Comparison of ENCODE assay signal across 30 mouse cellular contexts in the genomic region with DNA sequence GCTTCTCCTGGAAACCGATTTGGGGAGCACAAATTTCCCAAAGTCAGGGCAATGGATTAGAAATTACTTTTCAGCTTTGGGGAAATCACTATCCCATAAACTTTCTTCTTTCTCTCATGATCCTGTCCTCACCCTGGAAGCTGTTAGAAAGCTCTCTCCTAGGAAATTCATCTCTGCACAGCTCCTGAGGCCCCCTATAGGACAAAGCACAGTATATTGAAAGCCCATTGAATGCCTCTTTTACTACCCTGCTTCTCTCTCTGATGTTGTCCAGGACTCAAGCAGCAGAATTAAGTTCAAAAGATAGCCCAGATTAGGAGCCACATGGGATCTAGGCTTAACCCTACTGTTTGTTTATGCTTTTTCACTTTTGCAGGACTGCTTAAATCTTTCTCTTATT.
DNase-seq lines count a peak whose midpoint lies in the region; ATAC-seq and TF ChIP-seq lines count a peak whose summit lies in the region.
"Had no signal": no experiment of that assay in that cellular context is flagged by ENCODE, and none has a peak within 500 bp of the region (broad histone marks: within the 10 kb centered on the region; RNA-seq: fewer than 3 reads in every experiment).

No protein-coding gene starts in this region.

- intact Hi-C loops in left cerebral cortex, adult 2 months (cut with DNase I) = no loop called here
- intact Hi-C loops in left cerebral cortex, postnatal 25 days (cut with DNase I) = no loop called here

- no peak overlapping the region for H3K27ac ChIP-seq in left cerebral cortex, adult 2 months
- H3K27ac ChIP-seq: embryonic facial prominence, embryonic 10.5 days; embryonic facial prominence, embryonic 15.5 days; forebrain, embryonic 13.5 days; heart, embryonic 10.5 days; heart, embryonic 15.5 days; limb, embryonic 12.5 days; liver, embryonic 15.5 days; lung, embryonic 15.5 days; midbrain, embryonic 13.5 days; neural tube, embryonic 15.5 days had no signal

- no peak for DNase-seq in frontal cortex, postnatal 36 days (ENCODE audit: low spot score in 2 of 2)
- no peak for DNase-seq in left cerebral cortex, adult 2 months (ENCODE audit: extremely low spot score in 1 of 2, low spot score in 2 of 2)
- no peak for DNase-seq in left cerebral cortex, postnatal 25 days (ENCODE audit: low spot score in 2 of 2)
- DNase-seq in brain, adult 2 months (ENCODE audit: low read depth, low spot score) = peak; percentile 2
- DNase-seq in forelimb bud, embryonic 11.5 days (ENCODE audit: low read depth, low spot score) = peak; percentile 2
- no peak for DNase-seq in heart, adult 18-20 months
- no peak for DNase-seq in yolk sac, embryonic 10.5 days (ENCODE audit: low spot score)
- DNase-seq: adrenal gland, adult 2 months; adrenal gland, postnatal 36 days; B cell, adult 2 months; cerebellum, adult 8-10 months; cerebellum, postnatal 36 days; gastrocnemius, postnatal 14 days; kidney, adult 11 months; kidney, postnatal 36 days; lung, postnatal 36 days; right cerebral cortex, postnatal 4 days; thymus, postnatal 4 days had no signal

- peak; percentile 81 for ATAC-seq in frontal cortex, adult (ENCODE audit: low TSS enrichment)
- ATAC-seq: activated CD4-positive, CD25-positive, alpha-beta regulatory T cell, adult 4 months; forebrain, embryonic 13.5 days; midbrain, embryonic 13.5 days had no signal

- peak; percentile 28 for TF ChIP-seq CTCF in left cerebral cortex, adult 2 months (IDR thresholded peaks at IDR 0.05)

- no peak overlapping the region for H3K4me3 ChIP-seq in left cerebral cortex, adult 2 months
- H3K4me3 ChIP-seq: embryonic facial prominence, embryonic 10.5 days; embryonic facial prominence, embryonic 15.5 days; forebrain, embryonic 13.5 days; heart, embryonic 10.5 days; heart, embryonic 15.5 days; limb, embryonic 12.5 days; liver, embryonic 15.5 days; lung, embryonic 15.5 days; midbrain, embryonic 13.5 days; neural tube, embryonic 15.5 days had no signal

Comparison
In these comparisons a context has a peak if more than half of its experiments do, and no peak if none do; other contexts are left out.
1. DNase-seq: peak in brain, adult 2 months (single experiment) and forelimb bud, embryonic 11.5 days (single experiment); none in frontal cortex, postnatal 36 days (0 of 2), left cerebral cortex, adult 2 months (0 of 2), left cerebral cortex, postnatal 25 days (0 of 2), heart, adult 18-20 months (0 of 2) and yolk sac, embryonic 10.5 days (single experiment).